Mouse (Mus musculus) macrophage (primary cell): ENCODE measurements at regions not wholly inside any gene's neighbourhood (a gene's known extent, or its start where the extent isn't known, plus 50 kb on each side); places are given as distances from the start of the nearest gene placed in this dataset.

Experiments
- H3K27ac ChIP-seq: fragments of 350-480 bp; formaldehyde crosslinking; 2 replicates; pipeline ENCODE4 v1.9.0; 2021
- H3K36me3 ChIP-seq: fragments of 350-480 bp; formaldehyde crosslinking; 2 replicates; pipeline ENCODE4 v1.9.0; 2021; ENCODE audit errors: inconsistent target
- H3K4me3 ChIP-seq: fragments of 350-480 bp; formaldehyde crosslinking; 2 replicates; pipeline ENCODE4 v1.9.0; 2021; ENCODE audit errors: inconsistent target
- H3K79me2 ChIP-seq: fragments of 350-480 bp; formaldehyde crosslinking; 2 replicates; pipeline ENCODE4 v1.9.0; 2021; ENCODE audit errors: inconsistent target
- WGBS: methylation state at CpG from one replicate; pipeline ENCODE4 v1.1.7; 2026; ENCODE audit warnings: inconsistent platforms; ENCODE audit not compliant: missing documents; 5-methylcytosine and 5-hydroxymethylcytosine counted together

GRCm38 (mm10) chr3:149294445-149294844 lies 304.1 kb upstream of the Adgrl2 start:
- 88% methylated on average over 4 of the region's 4 CpGs for WGBS
- no peaks in the 10 kb centered on the region for H3K79me2 ChIP-seq
- no peaks in the 10 kb centered on the region for H3K36me3 ChIP-seq
- H3K27ac ChIP-seq = no peak overlapping the region
- no peak overlapping the region for H3K4me3 ChIP-seq

- Histone ChIP-seq H3K36me3 (no peaks in the 10 kb centered on the region), H3K79me2 (no peaks in the 10 kb centered on the region), H3K4me3 (no peak overlapping the region), H3K27ac (no peak overlapping the region)
- 94% methylated on average over 3 of the region's 3 CpGs for WGBS
Measured at GRCm38 (mm10) chr3:149292459-149292858, 302.1 kb upstream of the Adgrl2 start.

- Histone ChIP-seq H3K4me3 (no peak overlapping the region), H3K36me3 (no peaks in the 10 kb centered on the region), H3K79me2 (no peaks in the 10 kb centered on the region), H3K27ac (no peak overlapping the region)
- 78% methylated on average over 7 of the region's 7 CpGs for WGBS
Measured at GRCm38 (mm10) chr3:149291473-149291872, 301.1 kb upstream of the Adgrl2 start.

GRCm38 (mm10) chr3:149290228-149290627 lies 299.9 kb upstream of the Adgrl2 start:
- H3K27ac ChIP-seq = no peak overlapping the region
- no peaks in the 10 kb centered on the region for H3K79me2 ChIP-seq
- H3K4me3 ChIP-seq = no peak overlapping the region
- WGBS = 42% methylated on average over 8 of the region's 8 CpGs
- no peaks in the 10 kb centered on the region for H3K36me3 ChIP-seq

GRCm38 (mm10) chr3:149287080-149287479 lies 296.7 kb upstream of the Adgrl2 start:
- no peak overlapping the region for H3K27ac ChIP-seq
- no peaks in the 10 kb centered on the region for H3K36me3 ChIP-seq
- H3K79me2 ChIP-seq = no peaks in the 10 kb centered on the region
- no peak overlapping the region for H3K4me3 ChIP-seq
- WGBS = 94% methylated on average over 4 of the region's 4 CpGs

GRCm38 (mm10) chr3:149284976-149285375 lies 294.6 kb upstream of the Adgrl2 start:
- no peaks in the 10 kb centered on the region for H3K79me2 ChIP-seq
- WGBS = 97% methylated on average over 4 of the region's 4 CpGs
- H3K36me3 ChIP-seq = no peaks in the 10 kb centered on the region
- no peak overlapping the region for H3K27ac ChIP-seq
- H3K4me3 ChIP-seq = no peak overlapping the region

GRCm38 (mm10) chr3:149280807-149281789 lies 290.7 kb upstream of the Adgrl2 start:
- WGBS = 31% methylated on average over 9 of the region's 9 CpGs
- no peaks in the 10 kb centered on the region for H3K36me3 ChIP-seq
- no peaks in the 10 kb centered on the region for H3K79me2 ChIP-seq
- peak overlapping the region; percentile 84 for H3K27ac ChIP-seq
- H3K4me3 ChIP-seq = no peak overlapping the region

- Histone ChIP-seq H3K36me3 (no peaks in the 10 kb centered on the region), H3K4me3 (no peak overlapping the region), H3K27ac (no peak overlapping the region), H3K79me2 (no peaks in the 10 kb centered on the region)
- 93% methylated on average over 6 of the region's 6 CpGs for WGBS
Measured at GRCm38 (mm10) chr3:149279338-149279737, 289.0 kb upstream of the Adgrl2 start.

GRCm38 (mm10) chr3:149277812-149278211 lies 287.5 kb upstream of the Adgrl2 start:
- Histone ChIP-seq H3K27ac (no peak overlapping the region), H3K79me2 (no peaks in the 10 kb centered on the region), H3K4me3 (no peak overlapping the region), H3K36me3 (no peaks in the 10 kb centered on the region)
- WGBS = 53% methylated on average over 3 of the region's 3 CpGs

GRCm38 (mm10) chr3:149275478-149276132 lies 285.2 kb upstream of the Adgrl2 start:
- no peak overlapping the region for H3K27ac ChIP-seq
- H3K79me2 ChIP-seq = no peaks in the 10 kb centered on the region
- WGBS = 85% methylated on average over 6 of the region's 6 CpGs

GRCm38 (mm10) chr3:149274987-149275386 lies 284.6 kb upstream of the Adgrl2 start:
- H3K27ac ChIP-seq = no peak overlapping the region
- 96% methylated on average over 5 of the region's 5 CpGs for WGBS
- no peaks in the 10 kb centered on the region for H3K36me3 ChIP-seq
- H3K79me2 ChIP-seq = no peaks in the 10 kb centered on the region
- no peak overlapping the region for H3K4me3 ChIP-seq

More at GRCm38 (mm10) chr3:149275478-149276132, 285.2 kb upstream of the Adgrl2 start:
- no peaks in the 10 kb centered on the region for H3K36me3 ChIP-seq
- no peak overlapping the region for H3K4me3 ChIP-seq

GRCm38 (mm10) chr3:149273993-149274692 lies 283.8 kb upstream of the Adgrl2 start:
- Histone ChIP-seq H3K79me2 (no peaks in the 10 kb centered on the region), H3K4me3 (no peak overlapping the region), H3K36me3 (no peaks in the 10 kb centered on the region), H3K27ac (no peak overlapping the region)
- WGBS = 89% methylated on average over 12 of the region's 12 CpGs

- Histone ChIP-seq H3K4me3 (no peak overlapping the region), H3K36me3 (no peaks in the 10 kb centered on the region), H3K27ac (no peak overlapping the region), H3K79me2 (no peaks in the 10 kb centered on the region)
Measured at GRCm38 (mm10) chr3:149270459-149270858, 280.1 kb upstream of the Adgrl2 start.

GRCm38 (mm10) chr3:149262332-149262970 lies 272.1 kb upstream of the Adgrl2 start:
- WGBS = 93% methylated on average over 3 of the region's 3 CpGs
- H3K27ac ChIP-seq = peak overlapping the region; percentile 42
- H3K36me3 ChIP-seq = no peaks in the 10 kb centered on the region
- no peaks in the 10 kb centered on the region for H3K79me2 ChIP-seq
- no peak overlapping the region for H3K4me3 ChIP-seq
